Mouse (Mus musculus) midbrain, embryonic 11.5 days (tissue): ENCODE results near the gene Gm20877. TPM values are rescaled to one million over a fixed set of nuclear protein-coding genes. Genes with fewer than 3 reads are reported as not detected.
"Not testable (repeated sequence)": the region's sequence is repeated elsewhere in the genome, so short reads cannot be mapped to it uniquely, and the experiment has no call there.

ENCODE experiments used
- ATAC-seq: fragments of 200-750 bp; cut with Nextera tagmentation; 2 replicates; pipeline ENCODE4 v1.8.0; 2017; ENCODE audit warnings: moderate TSS enrichment, moderate library complexity; ENCODE audit not compliant: low FRiP score
- DNase-seq: peaks from one replicate; pipeline ENCODE4 v3.0.0; 2015; ENCODE audit warnings: low spot score; ENCODE audit errors: missing footprints
- H3K27ac ChIP-seq: fragments of 300-500 bp; sonication (generic); 2 replicates; pipeline ENCODE4 v1.5.1; 2014; ENCODE audit warnings: low read depth, low read length
- H3K27me3 ChIP-seq: fragments of 300-500 bp; sonication (generic); 2 replicates; pipeline ENCODE4 v1.6.1; 2014; ENCODE audit warnings: mild to moderate bottlenecking, low read length, moderate library complexity, mixed read lengths; ENCODE audit not compliant: control insufficient read depth, insufficient read depth
- H3K36me3 ChIP-seq: fragments of 300-500 bp; sonication (generic); 2 replicates; pipeline ENCODE4 v1.6.1; 2014; ENCODE audit warnings: mild to moderate bottlenecking, low read length, moderate library complexity, mixed read lengths; ENCODE audit not compliant: control insufficient read depth, insufficient read depth
- H3K4me1 ChIP-seq: fragments of 300-500 bp; sonication (generic); 2 replicates; pipeline ENCODE4 v1.6.1; 2014; ENCODE audit warnings: low read length; ENCODE audit not compliant: control insufficient read depth, insufficient read depth
- H3K4me2 ChIP-seq: fragments of 300-500 bp; sonication (generic); 2 replicates; pipeline ENCODE4 v1.6.1; 2014; ENCODE audit warnings: mild to moderate bottlenecking, moderate library complexity
- H3K4me3 ChIP-seq: fragments of 300-500 bp; sonication (generic); 2 replicates; pipeline ENCODE4 v1.5.1; 2014; ENCODE audit warnings: low read depth, low read length
- H3K9ac ChIP-seq: fragments of 300-500 bp; sonication (generic); 2 replicates; pipeline ENCODE4 v1.6.1; 2014; ENCODE audit warnings: low read length
- H3K9me3 ChIP-seq: fragments of 300-500 bp; sonication (generic); 2 replicates; pipeline ENCODE4 v1.6.1; 2016; ENCODE audit warnings: low read length; ENCODE audit not compliant: control insufficient read depth
- whole genome bisulfite sequencing: fragments of 180-500 bp; shearing (Covaris S2); extraction: QIAGEN DNeasy Blood & Tissue Kit; methylation state at CpG from one replicate; pipeline ENCODE4 v1.1.7; 2014; 5-methylcytosine and 5-hydroxymethylcytosine counted together
- polyA plus RNA-seq: library from polyadenylated mRNA; unstranded; fragments of >200 nt; fragmentation: Nextera tagmentation; extraction: Ambion mirVana; gene quantifications from 2 replicates; pipeline ENCODE4 v1.2.1, GENCODE M21; 2014

The Gm20877 gene
- not detected in 2 replicates for polyA plus RNA-seq

GRCm38 (mm10) chrY:17093573-17093972, at the start of gene Gm20877:
Gm20877 (plus strand) TSS chrY:17093873.
- H3K9me3 ChIP-seq, H3K4me3 ChIP-seq, H3K4me1 ChIP-seq, ATAC-seq, H3K9ac ChIP-seq, H3K36me3 ChIP-seq, H3K4me2 ChIP-seq, H3K27ac ChIP-seq, DNase-seq, H3K27me3 ChIP-seq: not testable (repeated sequence)
- no CpG with 5 or more reads among the region's 3 CpGs for WGBS
